Mouse (Mus musculus) myocyte (in vitro differentiated cells): ENCODE data around the gene Cfap61. TPM values are rescaled to one million over a fixed set of nuclear protein-coding genes. Genes with fewer than 3 reads are reported as not detected.

Source experiments
- H3K27me3 ChIP-seq: one replicate; pipeline ENCODE4 v1.6.1; 2011; ENCODE audit not compliant: control insufficient read depth, insufficient read depth, insufficient read length
- H3K36me3 ChIP-seq: one replicate; pipeline ENCODE4 v1.6.1; 2011; ENCODE audit not compliant: control insufficient read depth, insufficient read depth
- H3K4me2 ChIP-seq: one replicate; pipeline ENCODE4 v1.6.1; 2011; ENCODE audit warnings: low read depth, control low read depth
- H3K4me3 ChIP-seq: one replicate; pipeline ENCODE4 v1.5.1; 2011; ENCODE audit warnings: mild to moderate bottlenecking, control low read depth, moderate library complexity
- H3K79me2 ChIP-seq: one replicate; pipeline ENCODE4 v1.6.1; 2011; ENCODE audit not compliant: control insufficient read depth, insufficient read depth
- H3ac ChIP-seq: one replicate; pipeline ENCODE4 v1.6.1; 2011; ENCODE audit not compliant: control insufficient read depth, insufficient read length
- CEBPB ChIP-seq: IDR thresholded peaks from 2 replicates; pipeline ENCODE4 v1.6.1; 2011; ENCODE audit warnings: mild to moderate bottlenecking, moderate library complexity; ENCODE audit not compliant: poor library complexity, insufficient read depth, severe bottlenecking
- E2F4 ChIP-seq: IDR thresholded peaks from one replicate; pipeline ENCODE4 v1.6.1; 2011; ENCODE audit warnings: mild to moderate bottlenecking, control low read depth, moderate library complexity; ENCODE audit not compliant: insufficient read depth
- MAX ChIP-seq: IDR thresholded peaks from one replicate; pipeline ENCODE4 v1.6.1; 2011; ENCODE audit warnings: low read depth, mild to moderate bottlenecking, control low read depth
- MYOD1 ChIP-seq, 3 experiments: IDR thresholded peaks; one replicate each; pipeline ENCODE4 v1.6.1; 2011; ENCODE audit warnings: control low read depth in 2 of 3, low read depth in 2 of 3, mild to moderate bottlenecking in 2 of 3, moderate library complexity in 1 of 3; ENCODE audit not compliant: insufficient read length in 2 of 3, control insufficient read depth in 1 of 3
- MYOG ChIP-seq, 3 experiments: IDR thresholded peaks; one replicate each; pipeline ENCODE4 v1.6.1; 2011; ENCODE audit warnings: control low read depth in 2 of 3, low read depth in 2 of 3, mild to moderate bottlenecking in 2 of 3; ENCODE audit not compliant: insufficient read length in 2 of 3, control insufficient read depth in 1 of 3, insufficient read depth in 1 of 3
- POLR2A ChIP-seq: IDR thresholded peaks from one replicate; pipeline ENCODE4 v1.6.1; 2011; ENCODE audit warnings: low read depth, mild to moderate bottlenecking, control low read depth, moderate library complexity; ENCODE audit not compliant: insufficient read length
- POLR2AphosphoS2 ChIP-seq: IDR thresholded peaks from one replicate; pipeline ENCODE4 v1.6.1; 2011; ENCODE audit warnings: low read depth, control low read depth; ENCODE audit not compliant: insufficient read length
- REST ChIP-seq: IDR thresholded peaks from one replicate; pipeline ENCODE4 v1.6.1; 2011; ENCODE audit warnings: mild to moderate bottlenecking, control low read depth, moderate library complexity; ENCODE audit not compliant: insufficient read depth, insufficient read length
- SRF ChIP-seq: IDR thresholded peaks from one replicate; pipeline ENCODE4 v1.6.1; 2011; ENCODE audit warnings: low read depth; ENCODE audit not compliant: control insufficient read depth, insufficient read length
- TCF12 ChIP-seq: IDR thresholded peaks from one replicate; pipeline ENCODE4 v1.6.1; 2011; ENCODE audit warnings: mild to moderate bottlenecking, control low read depth; ENCODE audit not compliant: poor library complexity, insufficient read depth, severe bottlenecking
- TCF3 ChIP-seq: IDR thresholded peaks from one replicate; pipeline ENCODE4 v1.6.1; 2011; ENCODE audit warnings: low read depth, control low read depth; ENCODE audit not compliant: insufficient read length
- USF1 ChIP-seq: IDR thresholded peaks from one replicate; pipeline ENCODE4 v1.6.1; 2011; ENCODE audit warnings: low read depth, mild to moderate bottlenecking, control low read depth, moderate library complexity
- polyA plus RNA-seq: library from polyadenylated mRNA; unstranded; fragments of >200 nt; fragmentation: generic; extraction: Trizol; gene quantifications from one replicate; pipeline ENCODE4 v1.2.1, GENCODE M21; 2012; ENCODE audit warnings: missing spikeins

Cfap61 gene
- polyA plus RNA-seq, 1 experiment: 0.06 TPM

DNA sequence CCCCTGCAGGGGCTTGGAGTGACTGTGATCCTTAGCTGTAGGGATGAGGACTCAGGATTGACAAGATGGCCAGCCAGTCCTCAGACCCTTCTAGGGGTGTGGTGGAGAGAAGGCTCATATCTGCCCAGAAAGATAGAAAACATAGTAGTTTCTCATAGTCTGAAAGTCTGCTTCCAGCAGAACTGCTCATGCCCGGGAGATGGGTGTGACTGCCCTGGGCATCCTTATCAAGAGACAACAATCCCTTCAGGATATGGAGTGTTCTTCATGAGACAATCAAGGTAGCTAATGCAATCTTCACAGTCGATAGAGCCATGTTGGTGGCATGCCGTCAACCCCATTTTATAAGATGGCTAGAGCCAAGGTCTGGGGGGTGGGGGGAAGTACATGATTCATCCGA, 173.4 kb downstream of the Cfap61 start:
- Histone ChIP-seq H3K27me3 (no peaks in the 10 kb centered on the region), H3K4me2 (no peak overlapping the region), H3K79me2 (no peaks in the 10 kb centered on the region), H3ac (no peak overlapping the region), H3K4me3 (no peak overlapping the region), H3K36me3 (no peaks in the 10 kb centered on the region)
- TF ChIP-seq REST: no peak
- no peak for TF ChIP-seq POLR2AphosphoS2
- no peak for TF ChIP-seq MAX
- TF ChIP-seq TCF3: no peak
- TF ChIP-seq E2F4: no peak
- no peak for TF ChIP-seq SRF
- no peak for TF ChIP-seq CEBPB
- no peak for TF ChIP-seq USF1
- no peak for TF ChIP-seq MYOG (IDR thresholded peaks at IDR 0.05; ENCODE audit: control insufficient read depth in 1 of 3, insufficient read depth in 1 of 3, insufficient read length in 2 of 3, low read depth in 2 of 3)
- no peak for TF ChIP-seq MYOD1 (IDR thresholded peaks at IDR 0.05; ENCODE audit: control insufficient read depth in 1 of 3, insufficient read length in 2 of 3, low read depth in 2 of 3)
- no peak for TF ChIP-seq POLR2A
- TF ChIP-seq TCF12: no peak

DNA sequence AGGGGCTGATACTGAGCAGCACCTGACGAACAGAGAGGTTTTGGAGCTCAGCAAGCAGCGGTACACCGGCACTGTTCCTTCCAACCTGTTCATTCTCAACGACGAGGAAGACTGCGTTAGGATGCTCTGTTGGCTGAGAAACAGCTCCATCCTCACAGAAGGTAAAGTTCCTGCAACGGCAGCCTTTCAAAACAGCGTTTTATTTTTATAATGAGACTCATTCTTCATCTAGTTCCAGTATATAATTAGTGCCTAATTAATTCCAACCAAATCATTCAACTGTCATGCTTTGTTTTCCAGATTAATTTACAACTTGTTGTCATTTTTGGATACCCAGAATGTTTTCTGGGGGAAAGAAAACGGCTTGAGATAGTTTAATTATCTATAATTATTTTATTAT, 175.3 kb downstream of the Cfap61 start:
- H3K27me3 ChIP-seq: no peaks in the 10 kb centered on the region
- TF ChIP-seq CEBPB (no peak), E2F4 (no peak), TCF12 (no peak), USF1 (no peak), MAX (no peak), REST (no peak), POLR2AphosphoS2 (no peak), MYOG (IDR thresholded peaks at IDR 0.05; ENCODE audit: control insufficient read depth in 1 of 3, insufficient read depth in 1 of 3, insufficient read length in 2 of 3, low read depth in 2 of 3) (no peak), POLR2A (no peak), TCF3 (no peak), SRF (no peak), MYOD1 (IDR thresholded peaks at IDR 0.05; ENCODE audit: control insufficient read depth in 1 of 3, insufficient read length in 2 of 3, low read depth in 2 of 3) (no peak)
- no peak overlapping the region for H3K4me2 ChIP-seq
- no peak overlapping the region for H3K4me3 ChIP-seq
- H3K36me3 ChIP-seq: no peaks in the 10 kb centered on the region
- no peak overlapping the region for H3ac ChIP-seq
- H3K79me2 ChIP-seq: no peaks in the 10 kb centered on the region

DNA sequence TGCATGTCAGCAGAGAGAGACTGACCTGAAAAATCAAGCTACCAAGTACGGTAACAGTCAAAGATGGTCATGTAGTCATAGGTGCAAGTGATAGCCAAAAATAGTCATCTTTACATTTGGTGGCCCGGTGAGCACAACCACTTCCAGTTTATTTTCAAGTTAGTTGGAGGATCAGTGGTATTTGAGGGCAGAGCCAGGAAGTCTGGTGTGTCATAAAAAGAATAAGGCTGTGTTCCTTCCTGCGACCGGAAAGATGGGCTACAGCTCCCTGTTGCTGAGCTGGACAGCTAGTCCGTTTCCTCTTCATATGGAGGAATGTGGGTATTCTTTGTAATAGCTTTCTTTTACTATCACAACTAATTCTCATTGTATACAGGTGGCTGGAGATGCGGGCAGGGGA, 181.7 kb downstream of the Cfap61 start:
- Histone ChIP-seq H3ac (no peak overlapping the region), H3K4me2 (no peak overlapping the region), H3K36me3 (no peaks in the 10 kb centered on the region), H3K4me3 (no peak overlapping the region), H3K27me3 (no peaks in the 10 kb centered on the region), H3K79me2 (no peaks in the 10 kb centered on the region)
- TF ChIP-seq MYOD1 (IDR thresholded peaks at IDR 0.05; ENCODE audit: control insufficient read depth in 1 of 3, insufficient read length in 2 of 3, low read depth in 2 of 3): no peak
- no peak for TF ChIP-seq REST
- TF ChIP-seq SRF: no peak
- no peak for TF ChIP-seq CEBPB
- no peak for TF ChIP-seq MYOG (IDR thresholded peaks at IDR 0.05; ENCODE audit: control insufficient read depth in 1 of 3, insufficient read depth in 1 of 3, insufficient read length in 2 of 3, low read depth in 2 of 3)
- no peak for TF ChIP-seq E2F4
- no peak for TF ChIP-seq USF1
- TF ChIP-seq POLR2A: no peak
- TF ChIP-seq TCF3: no peak
- no peak for TF ChIP-seq MAX

- no peaks in the 10 kb centered on the region for H3K36me3 ChIP-seq
- TF ChIP-seq MYOG (IDR thresholded peaks at IDR 0.05; ENCODE audit: control insufficient read depth in 1 of 3, insufficient read depth in 1 of 3, insufficient read length in 2 of 3, low read depth in 2 of 3) (no peak), POLR2A (no peak), CEBPB (no peak), TCF12 (no peak), USF1 (no peak), E2F4 (no peak), POLR2AphosphoS2 (no peak), MYOD1 (IDR thresholded peaks at IDR 0.05; ENCODE audit: control insufficient read depth in 1 of 3, insufficient read length in 2 of 3, low read depth in 2 of 3) (no peak), MAX (no peak), TCF3 (no peak)
- no peak overlapping the region for H3K4me2 ChIP-seq
- no peak overlapping the region for H3K4me3 ChIP-seq
- H3K79me2 ChIP-seq: no peaks in the 10 kb centered on the region
- no peak overlapping the region for H3ac ChIP-seq
- no peaks in the 10 kb centered on the region for H3K27me3 ChIP-seq
Observed at GRCm38 (mm10) chr2:146116726-146117125, 182.1 kb downstream of the Cfap61 start.

DNA sequence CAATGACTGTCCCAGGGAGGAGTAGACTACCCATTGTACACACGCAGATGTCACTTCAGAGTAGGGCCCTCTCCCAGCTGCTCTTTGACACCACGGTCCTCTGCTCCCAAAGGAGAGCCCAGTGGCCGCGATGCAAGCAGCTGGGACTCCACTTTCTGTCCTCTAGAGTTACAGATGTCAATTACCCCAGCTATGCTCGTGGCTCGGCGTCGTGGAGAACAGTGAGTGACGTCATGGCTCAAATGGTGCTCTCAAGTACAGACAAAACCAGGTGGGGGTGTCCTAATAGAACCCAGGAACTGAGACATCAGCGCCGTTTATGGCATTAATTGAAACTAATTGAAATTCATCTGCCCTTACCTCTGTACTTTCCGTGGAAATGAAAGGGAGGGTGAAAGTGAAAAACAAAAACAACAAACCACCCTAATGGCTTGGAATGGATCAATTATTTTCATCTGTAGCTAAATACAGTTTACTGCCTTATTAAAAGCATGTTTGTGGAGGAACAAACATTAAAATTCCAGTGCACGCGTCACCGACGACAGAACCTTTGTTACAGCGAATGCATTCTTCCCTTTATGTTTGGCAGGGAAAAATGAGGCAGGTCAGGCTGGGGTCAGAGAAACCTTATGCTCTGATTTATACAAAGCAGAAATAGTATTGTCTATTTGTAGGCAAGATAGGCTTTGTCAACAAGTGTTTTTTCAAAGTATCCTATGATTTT, 182.8 kb downstream of the Cfap61 start:
- TF ChIP-seq TCF3: no peak
- no peak for TF ChIP-seq MYOG (IDR thresholded peaks at IDR 0.05; ENCODE audit: control insufficient read depth in 1 of 3, insufficient read depth in 1 of 3, insufficient read length in 2 of 3, low read depth in 2 of 3)
- no peak for TF ChIP-seq POLR2A
- no peak for TF ChIP-seq POLR2AphosphoS2
- TF ChIP-seq E2F4: no peak
- TF ChIP-seq TCF12: no peak
- no peak for TF ChIP-seq REST
- no peak for TF ChIP-seq SRF
- TF ChIP-seq MYOD1 (IDR thresholded peaks at IDR 0.05; ENCODE audit: control insufficient read depth in 1 of 3, insufficient read length in 2 of 3, low read depth in 2 of 3): no peak
- TF ChIP-seq USF1: no peak
- TF ChIP-seq CEBPB: no peak
- TF ChIP-seq MAX: no peak
- H3K79me2 ChIP-seq: no peaks in the 10 kb centered on the region
- H3ac ChIP-seq: no peak overlapping the region
- no peaks in the 10 kb centered on the region for H3K36me3 ChIP-seq
- no peaks in the 10 kb centered on the region for H3K27me3 ChIP-seq
- H3K4me3 ChIP-seq: no peak overlapping the region
- H3K4me2 ChIP-seq: no peak overlapping the region
